Mouse (Mus musculus) adrenal gland, postnatal 36 days (tissue): Measurements from ENCODE around the gene Carf. TPM values are rescaled to one million over a fixed set of nuclear protein-coding genes. Genes with fewer than 3 reads are reported as not detected.

Experiments
- DNase-seq, 2 experiments: peaks; one replicate each; pipeline ENCODE4 v3.0.0; 2021; ENCODE audit warnings: mixed read lengths in 1 of 2
- total RNA-seq, 2 experiments: library from RNA; stranded (reverse); gene quantifications; 2 replicates each; pipeline ENCODE4 v1.2.3; 2021

Gene Carf
- total RNA-seq, 2 experiments from 2014 or later: 9.6 to 14.8 TPM

GRCm38 (mm10) chr1:60179932-60180783, 82.1 kb downstream of the Carf start, which contains the start of gene Nbeal1:
Gene Nbeal1 (plus strand): TSS chr1:60180599.
- peak; percentile 100 for DNase-seq

GRCm38 (mm10) chr1:60180784-60181221, 82.8 kb downstream of the Carf start:
- DNase-seq: peak in 1 of 2 experiments; percentile 65

DNA sequence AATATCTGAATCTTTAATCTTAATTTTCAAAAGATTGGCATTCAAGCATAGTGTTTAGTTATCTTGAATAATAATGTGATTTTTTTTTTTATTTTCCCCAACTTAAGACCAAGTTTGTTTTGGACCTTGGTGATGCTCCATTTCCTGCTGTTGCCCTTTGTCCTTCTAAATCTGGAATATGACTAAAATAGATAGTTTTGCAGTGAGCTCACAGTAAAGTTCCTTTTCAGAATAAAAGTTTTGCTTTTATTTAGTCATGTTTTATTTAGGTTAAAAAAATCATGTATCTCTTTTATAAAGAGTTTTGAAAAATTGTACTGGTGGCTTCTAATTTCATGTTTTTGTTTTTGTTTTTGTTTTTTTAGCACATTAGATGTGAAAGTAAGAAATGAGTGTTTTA, 90.4 kb downstream of the Carf start:
- DNase-seq: no peak

- no peak for DNase-seq
Observed at GRCm38 (mm10) chr1:60196813-60197212, 98.8 kb downstream of the Carf start.

DNA sequence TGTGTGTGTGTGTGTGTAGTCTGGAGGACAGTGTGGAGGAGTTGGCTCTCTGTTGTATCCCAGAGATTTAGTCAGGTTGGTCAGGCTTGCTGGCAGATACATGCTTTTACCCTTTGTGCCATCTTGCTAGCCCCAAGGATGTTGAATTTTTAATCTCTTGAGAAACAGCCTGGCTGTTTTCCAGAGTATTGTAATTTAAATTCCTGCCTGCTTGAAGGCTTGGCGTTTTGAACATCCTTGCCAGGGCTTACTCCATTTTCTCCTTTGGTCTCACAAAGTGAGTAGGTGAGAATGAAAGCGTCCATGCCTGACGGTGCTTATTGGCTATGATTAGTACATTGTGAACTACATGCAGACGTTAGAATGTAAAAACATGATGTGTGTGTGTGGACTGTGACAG, 101.0 kb downstream of the Carf start:
- no peak for DNase-seq

Other genes with a start within 250 kb of the Carf start
- 10 to 100 TPM; 34.8 to 59.8 TPM for gene Fam117b, start 185.2 kb upstream of the Carf start, total RNA-seq
- gene Ica1l, start 55.1 kb upstream of the Carf start, total RNA-seq: 1 to 10 TPM; 2.3 to 2.5 TPM
- 10 to 100 TPM; 15.4 to 20.3 TPM for gene Wdr12, start 398 bp downstream of the Carf start, total RNA-seq
- 10 to 100 TPM; 67.2 to 69.3 TPM for gene Nbeal1, start 82.4 kb downstream of the Carf start, total RNA-seq
- 10 to 100 TPM; 26.9 to 29.4 TPM for gene Cyp20a1, start 245.1 kb downstream of the Carf start, total RNA-seq